13 mouse cellular contexts compared by ENCODE assay signal in genomic region chr17:10490374-10491169, GRCm38 (mm10).
DNase-seq lines count a peak whose midpoint lies in the region; ATAC-seq and TF ChIP-seq lines count a peak whose summit lies in the region.
"Had no signal": no experiment of that assay in that cellular context is flagged by ENCODE, and none has a peak within 500 bp of the region (broad histone marks: within the 10 kb centered on the region; RNA-seq: fewer than 3 reads in every experiment).

No protein-coding gene starts in this region.

- no peak overlapping the region for H3K9ac ChIP-seq in kidney, embryonic 15.5 days
- H3K9ac ChIP-seq in limb, embryonic 11.5 days (ENCODE audit: low read length), result no peak overlapping the region
- H3K9ac ChIP-seq: lung, embryonic 14.5 days; midbrain, embryonic 12.5 days had no signal

- peaks cover 36% of the 10 kb centered on the region for H3K4me1 ChIP-seq in kidney, embryonic 15.5 days
- no peaks in the 10 kb centered on the region for H3K4me1 ChIP-seq in kidney, adult 2 months (ENCODE audit: control insufficient read depth, insufficient read depth, low read length)
- peaks cover 13% of the 10 kb centered on the region for H3K4me1 ChIP-seq in limb, embryonic 11.5 days (ENCODE audit: control insufficient read depth, insufficient read depth, low read length)

- TF ChIP-seq POLR2A in kidney, adult 2 months (IDR thresholded peaks at IDR 0.05; ENCODE audit: low read depth, low read length), result no peak
- no peak for TF ChIP-seq POLR2A in brain, embryonic 14.5 days (IDR thresholded peaks at IDR 0.05; ENCODE audit: borderline replicate concordance, extremely low read depth, insufficient read depth, insufficient read length, poor library complexity, severe bottlenecking)

- 0 out of 2 replicates have a peak, but pooled peaks have one; percentile 38 for ATAC-seq in kidney, embryonic 15.5 days (replicated peaks; ENCODE audit: low FRiP score)
- ATAC-seq in limb, embryonic 11.5 days (ENCODE audit: insufficient number of reproducible peaks, low FRiP score, low TSS enrichment, low read depth), result peak; percentile 58; the same call in 1 of the 2 replicates
- ATAC-seq: inflammation-experienced regulatory T-cells, adult 6 months had no signal

- no peaks in the 10 kb centered on the region for H3K36me3 ChIP-seq in kidney, embryonic 15.5 days
- no peaks in the 10 kb centered on the region for H3K36me3 ChIP-seq in kidney, adult 2 months (ENCODE audit: control insufficient read depth, insufficient read depth, low read length)
- no peaks in the 10 kb centered on the region for H3K36me3 ChIP-seq in limb, embryonic 11.5 days (ENCODE audit: control insufficient read depth, insufficient read depth, low read length)
- H3K36me3 ChIP-seq: midbrain, embryonic 12.5 days had no signal

- H3K27me3 ChIP-seq in kidney, embryonic 15.5 days, result 0 out of 2 replicates have a peak, but pooled peaks cover 3% of the 10 kb centered on the region
- H3K27me3 ChIP-seq in kidney, adult 2 months (replicated peaks; ENCODE audit: control insufficient read depth, insufficient read depth, low read length), result no peaks in the 10 kb centered on the region
- no peaks in the 10 kb centered on the region for H3K27me3 ChIP-seq in limb, embryonic 11.5 days (ENCODE audit: control insufficient read depth, insufficient read depth, low read length)
- H3K27me3 ChIP-seq: midbrain, embryonic 12.5 days had no signal

- H3K4me2 ChIP-seq in kidney, embryonic 15.5 days, result no peak overlapping the region
- no peak overlapping the region for H3K4me2 ChIP-seq in limb, embryonic 11.5 days (ENCODE audit: low read depth, severe bottlenecking)
- H3K4me2 ChIP-seq: lung, embryonic 14.5 days; midbrain, embryonic 12.5 days had no signal

- peak overlapping the region; percentile 67 for H3K27ac ChIP-seq in gastrocnemius, adult 2 months
- peak overlapping the region; percentile 23; the same call in 1 of the 2 replicates for H3K27ac ChIP-seq in kidney, embryonic 15.5 days
- no peak overlapping the region for H3K27ac ChIP-seq in kidney, adult 2 months (ENCODE audit: insufficient read depth, low read depth, low read length)
- no peak overlapping the region for H3K27ac ChIP-seq in limb, embryonic 11.5 days (replicated peaks; ENCODE audit: low read depth, low read length)
- H3K27ac ChIP-seq: midbrain, embryonic 12.5 days had no signal

- H3K4me3 ChIP-seq in gastrocnemius, adult 2 months, result no peak overlapping the region
- H3K4me3 ChIP-seq in kidney, embryonic 15.5 days (replicated peaks), result no peak overlapping the region
- no peak overlapping the region for H3K4me3 ChIP-seq in kidney, adult 2 months (ENCODE audit: insufficient read depth, low read depth, low read length)
- no peak overlapping the region for H3K4me3 ChIP-seq in limb, embryonic 11.5 days (ENCODE audit: low read depth, low read length)
- H3K4me3 ChIP-seq: midbrain, embryonic 12.5 days had no signal

- WGBS in kidney, embryonic 15.5 days, result 40% methylated on average over 8 of the region's 8 CpGs
- WGBS in kidney, adult 2 months, result 69% methylated on average over 8 of the region's 8 CpGs
- 37% methylated on average over 8 of the region's 8 CpGs for WGBS in limb, embryonic 11.5 days

- intact Hi-C loops in gastrocnemius, adult 2 months (cut with DNase I), result loop anchor here (5.0 to 10.0 kb wide), 9 partner anchors 38 to 1326 kb away; partner anchors contain the start of gene Qk

- TF ChIP-seq CTCF in gastrocnemius, adult 2 months (IDR thresholded peaks at IDR 0.05), result no peak
- no peak for TF ChIP-seq CTCF in kidney, adult 2 months (conservative IDR thresholded peaks at IDR 0.05; ENCODE audit: insufficient read depth, insufficient read length, low read depth, low read length)
- TF ChIP-seq CTCF in brain, embryonic 14.5 days (IDR thresholded peaks at IDR 0.05; ENCODE audit: borderline replicate concordance, extremely low read depth, insufficient read depth, insufficient read length), result no peak

- no peaks in the 10 kb centered on the region for H3K9me3 ChIP-seq in kidney, embryonic 15.5 days (replicated peaks)
- H3K9me3 ChIP-seq in limb, embryonic 11.5 days (ENCODE audit: control insufficient read depth, low read length), result no peaks in the 10 kb centered on the region
- H3K9me3 ChIP-seq: midbrain, embryonic 12.5 days had no signal

- DNase-seq in gastrocnemius, adult 2 months, result no peak
- DNase-seq in gastrocnemius, adult 18-20 months (ENCODE audit: low spot score), result no peak
- DNase-seq in kidney, adult 2 months, result no peak
- peak; percentile 36 for DNase-seq in brain, embryonic 14.5 days (ENCODE audit: low read depth)
- DNase-seq in limb, embryonic 11.5 days (ENCODE audit: low spot score), result no peak
- no peak for DNase-seq in urinary bladder, adult 18-20 months (ENCODE audit: low spot score in 2 of 2)
- DNase-seq in lung, postnatal 10 days, result no peak
- DNase-seq: adrenal gland, adult 8-10 months; cerebellum, postnatal 25 days; lung, embryonic 14.5 days had no signal

Comparison
In these comparisons a context has a peak if more than half of its experiments do, and no peak if none do; other contexts are left out.
1. H3K27ac ChIP-seq: peak in gastrocnemius, adult 2 months (single experiment) and kidney, embryonic 15.5 days (single experiment); none in kidney, adult 2 months (single experiment) and limb, embryonic 11.5 days (single experiment).